Mouse (Mus musculus): ENCODE data around the gene Wipf3.

Gene Wipf3

GRCm38 (mm10) chr6:54429447-54430194 lies at the start of gene Wipf3:
Wipf3 (plus strand) TSS chr6:54429603.
- peak; percentile 52 for DNase-seq

GRCm38 (mm10) chr6:54382636-54383035 lies 46.8 kb upstream of the Wipf3 start:
- no peak for DNase-seq

- DNase-seq = no peak
These were observed 45.4 kb upstream of the Wipf3 start for GRCm38 (mm10) chr6:54383893-54384524.

- DNase-seq = no peak
These were observed 44.6 kb upstream of the Wipf3 start for GRCm38 (mm10) chr6:54384777-54385176.

GRCm38 (mm10) chr6:54386429-54386828 lies 43.0 kb upstream of the Wipf3 start:
- DNase-seq = no peak

GRCm38 (mm10) chr6:54387044-54387443 lies 42.4 kb upstream of the Wipf3 start:
- no peak for DNase-seq

GRCm38 (mm10) chr6:54387751-54388150 lies 41.7 kb upstream of the Wipf3 start:
- DNase-seq = no peak

- DNase-seq = no peak
These were observed 40.6 kb upstream of the Wipf3 start for GRCm38 (mm10) chr6:54388690-54389275.

- peak; percentile 64 for DNase-seq
These were observed 37.6 kb upstream of the Wipf3 start for GRCm38 (mm10) chr6:54391765-54392164.

- DNase-seq = no peak
These were observed 35.5 kb upstream of the Wipf3 start for GRCm38 (mm10) chr6:54393886-54394285.

GRCm38 (mm10) chr6:54399194-54399923 lies 30.0 kb upstream of the Wipf3 start:
- no peak for DNase-seq

GRCm38 (mm10) chr6:54401503-54401902 lies 27.9 kb upstream of the Wipf3 start:
- DNase-seq = no peak

GRCm38 (mm10) chr6:54404916-54405315 lies 24.5 kb upstream of the Wipf3 start:
- no peak for DNase-seq

- DNase-seq = no peak
These were observed 23.3 kb upstream of the Wipf3 start for GRCm38 (mm10) chr6:54406116-54406515.

- no peak for DNase-seq
These were observed 20.1 kb upstream of the Wipf3 start for GRCm38 (mm10) chr6:54409271-54409670.

GRCm38 (mm10) chr6:54410451-54410850 lies 19.0 kb upstream of the Wipf3 start:
- DNase-seq = no peak

GRCm38 (mm10) chr6:54411591-54411990 lies 17.8 kb upstream of the Wipf3 start:
- DNase-seq = no peak

GRCm38 (mm10) chr6:54412879-54413278 lies 16.5 kb upstream of the Wipf3 start:
- DNase-seq = no peak

- DNase-seq = no peak
These were observed 4.2 kb upstream of the Wipf3 start for GRCm38 (mm10) chr6:54425230-54425629.

- DNase-seq = no peak
These were observed 455 bp upstream of the Wipf3 start for GRCm38 (mm10) chr6:54428850-54429446.

- no peak for DNase-seq
These were observed 818 bp downstream of the Wipf3 start for GRCm38 (mm10) chr6:54430221-54430620.

GRCm38 (mm10) chr6:54431761-54432160 lies 2.4 kb downstream of the Wipf3 start:
- no peak for DNase-seq

GRCm38 (mm10) chr6:54432191-54432590 lies 2.8 kb downstream of the Wipf3 start:
- no peak for DNase-seq
